ENCODE assay signal across 30 mouse cellular contexts in the genomic region with DNA sequence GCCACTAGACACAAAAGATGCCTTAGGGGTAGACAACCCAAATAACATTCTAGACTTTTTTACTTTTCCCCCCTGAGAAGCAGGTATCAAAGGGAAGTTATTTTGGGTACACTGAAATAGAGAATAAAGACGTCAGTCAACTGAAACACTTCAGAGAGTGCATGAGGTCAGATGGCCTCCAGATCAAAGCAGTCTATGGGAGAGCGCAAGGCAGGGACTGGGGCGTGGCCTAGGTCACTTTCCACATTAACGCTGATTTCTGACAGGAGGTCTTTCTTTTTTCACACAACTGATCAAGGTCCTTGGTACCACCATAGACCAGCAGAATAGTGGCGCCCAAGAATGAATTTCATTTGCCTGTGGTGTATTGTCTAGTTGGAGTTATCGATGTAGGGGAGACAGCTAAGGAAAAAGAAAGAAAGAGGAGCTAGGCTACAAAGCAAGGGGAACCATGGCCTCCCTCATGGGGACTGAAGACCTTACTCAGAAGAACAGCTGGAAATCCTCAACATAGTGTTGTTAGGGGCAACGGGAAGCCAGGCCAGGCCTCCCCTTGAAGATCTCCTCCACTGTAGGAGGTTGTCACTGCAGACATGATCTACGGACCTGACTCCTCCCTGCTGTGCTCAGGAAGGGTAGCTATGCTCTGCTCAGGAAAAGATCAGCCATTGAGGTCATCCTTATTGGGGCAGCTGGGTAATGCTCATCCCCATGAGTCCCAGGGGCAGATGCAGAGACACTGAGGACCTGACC. TPM values are rescaled to one million over a fixed set of nuclear protein-coding genes. Genes with fewer than 3 reads are reported as not detected.
DNase-seq lines count a peak whose midpoint lies in the region; ATAC-seq and TF ChIP-seq lines count a peak whose summit lies in the region.
"Had no signal": no experiment of that assay in that cellular context is flagged by ENCODE, and none has a peak within 500 bp of the region (broad histone marks: within the 10 kb centered on the region; RNA-seq: fewer than 3 reads in every experiment).

No protein-coding gene starts in this region.

- H3K4me2 ChIP-seq in kidney, embryonic 15.5 days = no peak overlapping the region
- H3K4me2 ChIP-seq: embryonic facial prominence, embryonic 13.5 days; heart, embryonic 11.5 days; hindbrain, embryonic 14.5 days; lung, embryonic 15.5 days; midbrain, embryonic 11.5 days; neural tube, embryonic 12.5 days had no signal

- H3K27me3 ChIP-seq in kidney, embryonic 15.5 days = no peaks in the 10 kb centered on the region
- H3K27me3 ChIP-seq in kidney, adult 2 months (replicated peaks; ENCODE audit: control insufficient read depth, insufficient read depth, low read length) = no peaks in the 10 kb centered on the region; the same call in 1 of the 2 replicates
- H3K27me3 ChIP-seq: embryonic facial prominence, embryonic 13.5 days; lung, embryonic 15.5 days; neural tube, embryonic 12.5 days had no signal

- H3K27ac ChIP-seq in kidney, embryonic 15.5 days = no peak overlapping the region
- H3K27ac ChIP-seq in kidney, adult 2 months (ENCODE audit: insufficient read depth, low read depth, low read length) = no peak overlapping the region
- H3K27ac ChIP-seq: embryonic facial prominence, embryonic 13.5 days; forebrain, embryonic 10.5 days; gastrocnemius, adult 2 months; hindbrain, embryonic 14.5 days; liver, embryonic 14.5 days; lung, embryonic 15.5 days; neural tube, embryonic 12.5 days had no signal

- WGBS in kidney, embryonic 15.5 days = 35% methylated on average over 8 of the region's 8 CpGs
- WGBS in kidney, adult 2 months = 47% methylated on average over 8 of the region's 8 CpGs

- TF ChIP-seq CTCF in kidney, adult 2 months (conservative IDR thresholded peaks at IDR 0.05; ENCODE audit: insufficient read depth, insufficient read length, low read depth, low read length) = no peak

- H3K4me3 ChIP-seq in kidney, embryonic 15.5 days (replicated peaks) = no peak overlapping the region
- H3K4me3 ChIP-seq in kidney, adult 2 months (ENCODE audit: insufficient read depth, low read depth, low read length) = no peak overlapping the region
- H3K4me3 ChIP-seq: embryonic facial prominence, embryonic 13.5 days; forebrain, embryonic 10.5 days; gastrocnemius, adult 2 months; lung, embryonic 15.5 days; neural tube, embryonic 12.5 days had no signal

- H3K36me3 ChIP-seq in kidney, embryonic 15.5 days = no peaks in the 10 kb centered on the region
- H3K36me3 ChIP-seq in kidney, adult 2 months (ENCODE audit: control insufficient read depth, insufficient read depth, low read length) = no peaks in the 10 kb centered on the region
- H3K36me3 ChIP-seq: embryonic facial prominence, embryonic 13.5 days; forebrain, embryonic 10.5 days; lung, embryonic 15.5 days; neural tube, embryonic 12.5 days had no signal

- peak; percentile 2 for DNase-seq in adrenal gland, adult 8-10 months
- no peak for DNase-seq in adrenal gland, postnatal 25 days
- DNase-seq in kidney, adult 11 months = no peak
- DNase-seq in kidney, postnatal 4 days = peak; percentile 34
- no peak for DNase-seq in kidney, adult 2 months
- peak; percentile 22 for DNase-seq in embryo, embryonic 10.5 days (ENCODE audit: low spot score)
- DNase-seq in spleen, adult 18-20 months = no peak
- DNase-seq: adrenal gland, postnatal 10 days; cerebellum, adult 18-20 months; cerebellum, postnatal 14 days; gastrocnemius, adult 2 months; gastrocnemius, postnatal 36 days; heart, adult 18-20 months; heart, postnatal 36 days; layer of hippocampus, adult 9-11 months; liver; thymus, postnatal 4 days had no signal

- peaks cover 10% of the 10 kb centered on the region for H3K4me1 ChIP-seq in kidney, embryonic 15.5 days
- H3K4me1 ChIP-seq in kidney, adult 2 months (ENCODE audit: control insufficient read depth, insufficient read depth, low read length) = no peaks in the 10 kb centered on the region
- H3K4me1 ChIP-seq: embryonic facial prominence, embryonic 13.5 days; lung, embryonic 15.5 days; neural tube, embryonic 12.5 days had no signal

- TF ChIP-seq POLR2A in kidney, adult 2 months (IDR thresholded peaks at IDR 0.05; ENCODE audit: low read depth, low read length) = no peak

- H3K9me3 ChIP-seq in kidney, embryonic 15.5 days (replicated peaks) = 0 out of 2 replicates have a peak, but pooled peaks cover 2% of the 10 kb centered on the region
- H3K9me3 ChIP-seq: embryonic facial prominence, embryonic 13.5 days; lung, embryonic 15.5 days had no signal

- H3K9ac ChIP-seq in kidney, embryonic 15.5 days = no peak overlapping the region
- H3K9ac ChIP-seq: embryonic facial prominence, embryonic 13.5 days; hindbrain, embryonic 14.5 days; liver, embryonic 14.5 days; lung, embryonic 15.5 days; neural tube, embryonic 12.5 days had no signal

- ATAC-seq in kidney, embryonic 15.5 days (replicated peaks; ENCODE audit: low FRiP score) = peak; percentile 87
- ATAC-seq: forebrain, embryonic 16.5 days; midbrain, embryonic 16.5 days had no signal

RNA-seq across cellular contexts. Expression of gene Cck, which starts 33.3 kb away (rescaled TPM):
- 1 to 10 TPM in 3 of 4 experiments, under 1 TPM in 1; 0.74 to 4.8 (median 1.4) TPM for total RNA-seq in adrenal gland, adult 8-10 months (2022)
- not detected in 2 replicates for total RNA-seq in adrenal gland, postnatal 25 days (2021)
- 3.6 and 4.0 TPM in 2 replicates for polyA plus RNA-seq in kidney, embryonic 15.5 days (2015; fragmentation: Nextera tagmentation; extraction: Ambion mirVana)
- polyA plus RNA-seq in kidney, adult 2 months (2012; rRNA removed) = 82.6 and 87.7 TPM in 2 replicates
- total RNA-seq: gastrocnemius, adult 2 months; heart, adult 18-20 months; heart, postnatal 36 days; megakaryocyte progenitor cell, adult 5-6 weeks had no signal
- polyA plus RNA-seq: testis, adult 2 months had no signal

Comparison
In these comparisons a context has a peak if more than half of its experiments do, and no peak if none do; other contexts are left out.
1. DNase-seq: peak in adrenal gland, adult 8-10 months (single experiment), kidney, postnatal 4 days (2 of 2) and embryo, embryonic 10.5 days (single experiment); none in adrenal gland, postnatal 25 days (single experiment), kidney, adult 11 months (single experiment), kidney, adult 2 months (single experiment) and spleen, adult 18-20 months (0 of 2).